Mouse (Mus musculus): ENCODE measurements around the gene Megf11.

The Megf11 gene

GRCm38 (mm10) chr9:64385511-64386465 lies at the start of gene Megf11:
Gene Megf11, plus strand, starts transcription at chr9:64385626.
- peak; percentile 21 to 38 for DNase-seq

DNA sequence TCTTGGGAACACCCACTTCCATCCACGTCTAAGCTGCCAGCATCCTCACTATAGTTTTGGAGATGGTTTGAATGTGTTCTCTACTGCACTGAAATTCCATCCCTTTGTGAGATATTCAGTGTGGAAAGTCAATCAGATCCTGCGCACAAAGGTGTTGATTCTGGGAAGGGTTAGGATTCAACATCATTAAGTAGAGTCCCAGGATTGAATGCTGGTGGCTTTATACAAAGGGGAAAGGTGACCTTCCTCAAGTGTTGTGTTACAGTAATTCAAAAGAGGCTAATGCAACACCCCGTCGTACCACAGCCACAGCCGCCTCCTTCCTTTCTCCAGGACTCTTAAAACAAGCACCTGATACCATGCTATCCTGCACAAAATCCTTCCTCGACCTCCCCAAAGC lies 49.6 kb upstream of the Megf11 start:
- no peak for DNase-seq

GRCm38 (mm10) chr9:64339361-64339760 lies 46.1 kb upstream of the Megf11 start:
- peak in 1 of 2 experiments; percentile 4 for DNase-seq

GRCm38 (mm10) chr9:64340351-64341253 lies 44.8 kb upstream of the Megf11 start:
- peak; percentile 85 to 89 for DNase-seq

DNA sequence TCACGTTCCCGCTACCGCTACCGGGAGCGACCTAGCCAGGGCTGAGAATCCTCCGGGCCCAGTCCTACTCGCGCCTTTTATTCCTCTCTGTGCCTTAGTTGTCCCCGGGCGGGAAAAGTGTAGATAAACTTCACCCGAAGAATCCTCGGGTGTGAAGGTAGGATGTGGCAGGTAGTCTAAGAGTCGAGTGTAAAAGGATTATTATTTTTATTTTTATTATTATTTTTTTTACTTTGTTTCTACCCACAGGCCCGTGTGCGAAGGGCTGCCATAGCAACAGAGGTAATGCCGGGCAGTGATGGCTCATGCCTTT lies 44.2 kb upstream of the Megf11 start, which contains the start of gene Dis3l:
Gene Dis3l, minus strand, starts transcription at position 35 of the 313 bp plus-strand sequence.
- no peak for DNase-seq

- DNase-seq = peak in 1 of 2 experiments; percentile 5
Measured at GRCm38 (mm10) chr9:64341671-64342070, 43.8 kb upstream of the Megf11 start.

DNA sequence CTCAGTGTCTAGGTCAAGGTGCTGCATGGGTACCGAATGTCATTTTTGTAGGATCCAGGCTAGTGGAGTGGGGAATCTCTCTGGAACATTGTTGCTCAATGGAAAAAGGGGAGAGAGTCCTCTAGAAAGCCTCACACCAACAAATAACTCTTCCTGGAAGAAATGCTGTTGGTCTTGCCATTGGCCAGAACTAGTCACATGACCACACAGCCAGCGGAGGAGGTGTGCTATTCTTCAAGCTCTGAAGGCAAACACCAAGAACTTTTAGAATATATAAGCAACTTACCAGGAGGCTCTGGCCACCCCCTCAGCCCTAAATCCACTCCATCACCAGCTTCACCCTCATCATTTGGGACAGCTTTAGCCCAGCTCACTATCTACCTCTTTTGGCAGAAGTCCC lies 41.8 kb upstream of the Megf11 start:
- DNase-seq = no peak

DNA sequence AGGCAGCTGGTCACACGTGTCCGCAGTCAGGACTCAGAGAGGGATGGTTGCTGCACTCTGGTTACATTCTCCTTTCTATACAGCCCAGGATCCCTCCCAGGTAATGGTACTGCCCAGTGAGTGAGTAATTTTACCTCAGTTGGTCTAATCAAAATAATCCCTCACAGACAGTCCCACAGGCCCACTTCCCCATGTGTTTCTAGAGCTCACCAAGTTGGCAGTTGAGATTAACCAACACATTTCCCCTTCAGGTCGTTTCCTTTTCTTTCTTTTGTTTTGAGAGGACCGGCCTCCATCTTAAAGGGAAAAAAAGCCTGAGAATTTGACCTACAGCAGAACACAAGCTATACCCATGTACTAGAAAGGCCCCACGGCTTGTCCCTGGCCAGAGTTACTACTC lies 39.5 kb upstream of the Megf11 start:
- DNase-seq = no peak

DNA sequence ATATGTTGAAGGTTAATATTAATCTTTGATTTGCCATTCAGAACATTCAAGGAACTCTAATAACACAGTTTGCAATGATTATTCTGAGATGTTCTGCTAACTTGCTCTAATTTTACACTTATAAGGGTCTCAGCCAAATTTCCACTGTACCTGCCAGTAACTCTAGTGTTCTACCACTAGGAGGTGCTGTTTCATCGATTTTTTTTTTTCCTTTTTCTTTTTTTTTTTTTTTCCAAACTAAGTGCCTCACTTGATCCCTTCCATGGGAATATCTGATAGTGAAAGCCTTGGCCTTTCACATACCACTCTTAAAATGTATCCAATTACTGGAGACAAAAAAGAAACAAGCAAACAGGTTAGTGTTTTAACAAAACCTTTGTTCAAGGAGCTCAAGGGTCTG lies 38.0 kb upstream of the Megf11 start:
- DNase-seq = no peak

GRCm38 (mm10) chr9:64349490-64349889 lies 35.9 kb upstream of the Megf11 start:
- no peak for DNase-seq

GRCm38 (mm10) chr9:64351191-64351590 lies 34.2 kb upstream of the Megf11 start:
- peak in 1 of 2 experiments; percentile 8 for DNase-seq

GRCm38 (mm10) chr9:64355627-64356026 lies 29.8 kb upstream of the Megf11 start:
- DNase-seq = no peak

DNA sequence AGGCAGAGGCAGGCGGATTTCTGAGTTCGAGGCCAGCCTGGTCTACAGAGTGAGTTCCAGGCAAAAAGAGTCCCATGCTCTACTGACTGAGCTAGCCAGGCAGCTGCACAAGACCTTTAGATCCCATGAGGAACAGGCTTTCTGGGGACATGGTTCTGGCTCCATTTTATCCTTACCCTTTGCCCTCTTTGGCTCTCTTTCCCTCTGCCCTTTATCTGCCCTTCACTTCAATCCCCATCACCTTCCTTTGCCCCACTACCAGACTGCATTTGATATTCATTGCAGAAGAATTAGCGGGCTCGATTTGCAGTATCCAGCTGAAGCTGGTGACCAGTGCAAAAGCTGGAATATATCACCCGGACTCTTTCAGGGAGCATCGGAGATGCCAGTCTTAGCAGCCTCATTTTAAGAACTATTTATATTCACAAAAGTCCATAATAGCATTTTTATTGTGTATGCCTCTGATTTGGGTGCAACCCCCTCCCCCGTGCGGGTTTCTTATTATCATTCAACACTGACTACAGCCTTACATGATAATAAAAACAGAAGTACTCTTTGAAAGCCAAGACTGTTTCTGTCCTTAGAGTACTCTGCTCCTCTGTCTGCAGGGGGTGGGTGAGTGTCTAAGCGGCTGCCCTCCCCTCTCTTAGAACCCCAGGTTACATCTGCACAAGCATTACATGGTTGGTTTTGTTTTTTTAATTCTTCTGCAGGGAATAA lies 24.0 kb upstream of the Megf11 start:
- DNase-seq = no peak

DNA sequence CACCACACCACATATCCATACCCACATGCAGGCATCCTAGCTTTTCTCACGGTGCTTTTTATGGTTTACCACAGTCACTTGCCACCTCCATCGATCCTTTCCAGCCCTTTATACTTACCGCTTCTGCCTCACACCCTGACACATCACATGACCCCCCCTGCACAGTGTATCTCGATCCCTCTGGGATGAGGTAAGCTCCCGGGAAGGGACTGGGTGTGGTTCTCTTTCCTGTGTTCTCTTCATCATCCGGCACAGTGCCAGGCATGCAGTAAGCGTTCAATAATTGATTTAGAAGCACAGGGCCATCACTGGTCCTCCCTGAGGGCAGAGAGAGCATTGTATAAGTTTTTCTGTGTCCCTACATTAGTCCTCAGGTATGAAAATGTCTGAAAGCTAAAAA lies 15.6 kb upstream of the Megf11 start:
- DNase-seq = no peak

DNA sequence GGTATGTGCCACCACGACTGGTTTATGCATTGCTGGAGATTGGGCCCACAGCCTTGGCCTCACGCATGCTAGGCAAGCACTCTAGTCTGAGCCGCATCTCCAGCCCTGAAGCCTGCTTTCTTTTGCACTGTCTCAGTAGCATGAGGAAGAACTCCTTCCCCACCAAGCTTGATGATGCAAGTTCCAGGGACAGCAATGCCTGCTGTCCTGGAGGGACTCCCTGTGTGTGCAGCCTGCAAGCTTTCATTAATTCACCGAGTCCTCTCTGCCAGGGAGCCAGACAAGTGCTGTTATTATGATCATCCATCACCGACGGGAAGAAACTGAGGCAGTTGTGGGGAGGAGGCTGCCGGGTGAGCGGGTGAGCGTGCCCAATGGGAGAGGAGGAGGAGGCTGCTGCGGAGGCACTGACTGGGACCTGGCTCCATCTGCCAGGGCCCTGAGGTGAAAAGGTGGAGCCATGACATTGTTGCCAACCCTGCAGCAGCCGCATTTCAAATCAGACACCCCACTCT lies 14.1 kb upstream of the Megf11 start:
- no peak for DNase-seq

DNA sequence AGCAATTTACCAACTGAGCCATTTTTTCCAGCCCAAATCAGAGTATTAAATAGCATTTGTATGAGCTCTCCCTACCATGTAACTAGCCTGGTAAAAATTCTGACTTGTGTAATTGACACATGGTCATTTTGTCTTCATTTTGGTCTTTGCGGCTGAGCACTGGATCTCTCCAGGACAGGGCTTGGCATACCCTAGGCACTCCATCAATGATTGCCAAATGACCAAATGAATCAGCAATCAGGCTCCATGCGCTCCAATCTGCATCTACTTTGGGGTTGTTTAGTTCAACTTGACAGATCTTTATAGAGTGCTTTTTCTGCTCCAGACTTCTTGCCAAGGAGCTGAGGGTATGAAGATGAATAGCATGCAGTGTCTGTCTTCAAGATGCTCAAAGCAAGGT lies 9.0 kb upstream of the Megf11 start:
- DNase-seq = no peak

DNA sequence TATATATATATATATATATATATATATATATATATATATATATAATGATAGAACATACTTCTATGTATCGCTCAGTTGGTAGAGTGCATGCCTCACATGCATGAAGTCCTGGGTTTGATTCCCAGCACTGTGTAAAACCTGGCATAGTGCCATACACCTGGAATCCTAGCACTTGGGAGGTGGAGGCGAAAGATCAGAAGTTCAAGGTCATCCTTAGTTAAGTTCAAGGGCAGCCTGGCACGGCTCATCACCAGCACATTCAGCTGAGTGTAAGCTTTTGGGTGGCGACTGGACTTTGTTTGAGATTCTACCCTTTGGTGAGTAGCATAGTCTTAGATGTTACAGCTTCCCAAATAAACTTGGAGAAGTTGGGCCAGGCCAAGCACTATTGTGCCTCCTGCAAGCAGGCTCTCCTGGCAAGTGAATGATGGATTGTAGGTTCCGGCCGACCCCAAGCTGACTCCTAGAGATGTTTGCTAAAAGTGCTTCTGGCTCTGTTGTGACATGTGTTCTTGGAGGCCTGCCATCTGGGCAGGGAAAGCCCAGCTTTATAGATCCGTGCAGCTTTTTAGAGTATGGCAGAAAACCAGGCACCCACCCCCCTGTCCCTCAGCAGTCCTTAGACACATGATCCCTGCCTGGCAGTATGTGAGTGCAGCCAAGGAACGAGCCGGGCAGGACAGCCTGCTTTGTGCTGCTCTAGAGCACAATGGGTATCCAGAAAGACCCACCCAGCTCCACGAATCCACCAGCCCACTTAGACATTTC lies 2.2 kb upstream of the Megf11 start:
- peak; percentile 21 to 59 for DNase-seq

DNA sequence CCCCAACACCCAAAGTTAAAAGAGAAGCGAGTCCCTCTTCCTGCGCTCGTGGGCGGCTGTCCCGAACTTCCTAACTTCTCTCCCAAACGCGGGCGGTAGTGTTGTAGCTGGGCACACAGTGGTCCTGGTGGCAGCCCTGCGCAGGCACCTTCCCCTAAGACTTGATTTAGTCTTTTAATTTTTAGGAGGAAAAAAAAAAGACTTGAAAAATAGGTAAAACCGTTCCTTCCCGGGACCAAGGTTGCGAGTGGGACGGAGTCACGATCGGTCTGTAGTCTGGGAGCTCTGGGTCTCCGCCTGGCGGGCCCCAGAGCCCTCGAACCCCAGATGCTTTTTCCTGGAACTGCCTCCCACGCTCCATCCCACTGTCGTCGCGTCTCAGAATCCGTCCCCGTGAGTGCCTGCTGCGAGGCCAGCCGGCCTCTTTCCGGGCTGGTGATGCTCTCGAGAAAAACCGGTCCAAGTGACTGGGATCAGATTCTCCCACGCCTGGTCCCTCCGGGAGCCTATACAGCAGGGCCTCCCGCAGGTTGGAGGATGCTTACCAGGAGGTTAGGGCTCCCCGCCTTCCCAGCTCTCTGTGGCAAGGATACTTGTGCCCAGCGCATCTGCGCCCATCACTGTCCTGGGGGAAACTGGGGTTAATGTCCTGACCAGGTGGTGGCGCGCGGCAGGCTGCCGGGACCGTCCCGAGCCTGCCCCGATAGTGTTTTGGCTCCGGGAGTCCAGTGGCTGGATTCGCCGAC lies 1.2 kb downstream of the Megf11 start:
- DNase-seq = no peak

DNA sequence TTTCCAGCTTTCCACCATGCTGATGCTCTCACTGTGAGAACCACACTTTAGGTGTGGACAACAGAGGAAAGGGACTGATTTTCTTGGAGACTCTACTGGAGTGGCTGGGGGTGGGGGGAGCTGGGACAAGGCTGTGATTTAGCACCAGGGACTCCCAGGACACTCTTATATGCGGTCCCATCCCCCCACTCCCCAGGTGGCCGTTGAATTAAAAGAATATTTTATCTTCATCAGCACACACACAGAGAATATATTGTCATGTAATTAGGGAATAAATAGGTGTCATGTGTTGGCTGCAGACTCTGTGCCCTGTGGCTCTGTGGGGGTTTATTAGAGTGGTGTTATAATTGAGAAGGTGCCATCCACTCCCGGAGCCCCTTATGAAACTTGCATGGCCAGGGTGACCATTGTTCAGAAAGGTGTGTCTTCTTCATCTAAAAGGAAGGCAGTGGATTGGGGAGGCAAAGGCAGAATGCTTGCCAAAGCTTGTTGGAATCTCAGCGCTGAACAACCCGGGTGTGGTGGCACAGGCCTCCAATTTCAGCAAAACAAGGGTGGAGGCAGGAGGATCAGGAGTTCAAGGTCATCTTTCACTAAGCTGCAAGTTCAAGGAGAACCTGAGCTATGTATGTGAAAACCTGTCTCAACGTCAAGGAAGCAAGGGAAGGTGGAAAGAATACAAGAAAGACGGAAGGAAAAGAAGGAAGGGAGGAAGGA lies 4.3 kb downstream of the Megf11 start:
- DNase-seq = no peak

DNA sequence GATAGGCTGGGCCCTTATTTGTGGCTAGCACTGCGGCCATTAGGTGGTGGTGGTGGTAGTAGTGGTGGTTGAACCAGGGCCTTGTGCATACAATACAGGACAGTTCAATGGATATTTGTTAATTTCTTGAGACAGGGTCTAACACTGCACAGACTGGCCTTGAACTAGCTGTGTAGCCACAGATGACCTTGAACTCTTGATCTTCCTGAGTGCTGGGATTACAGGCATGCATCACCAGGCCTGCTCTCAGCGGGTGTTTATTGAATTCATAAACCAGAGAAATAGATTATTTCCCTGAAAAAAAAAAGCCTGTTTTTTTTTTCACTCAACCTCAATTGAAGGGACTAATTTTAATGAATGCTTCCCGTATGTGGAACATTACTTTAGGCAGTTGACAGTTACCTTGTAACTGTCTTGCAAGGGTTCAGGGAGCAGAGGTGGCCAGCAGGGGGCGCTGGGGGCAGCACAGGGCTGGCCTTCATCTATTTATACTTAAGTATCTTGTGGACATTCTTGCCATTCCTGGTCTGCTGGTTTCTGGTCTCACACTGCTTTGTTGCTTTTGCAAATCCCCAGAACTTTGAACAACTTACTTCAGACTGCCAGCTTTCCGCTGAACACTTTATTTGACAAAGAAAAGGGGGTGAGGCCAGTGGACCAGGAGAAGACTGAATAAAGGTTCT lies 8.6 kb downstream of the Megf11 start:
- peak; percentile 80 to 82 for DNase-seq
